ENCODE assay signal across 17 mouse cellular contexts in the genomic region with DNA sequence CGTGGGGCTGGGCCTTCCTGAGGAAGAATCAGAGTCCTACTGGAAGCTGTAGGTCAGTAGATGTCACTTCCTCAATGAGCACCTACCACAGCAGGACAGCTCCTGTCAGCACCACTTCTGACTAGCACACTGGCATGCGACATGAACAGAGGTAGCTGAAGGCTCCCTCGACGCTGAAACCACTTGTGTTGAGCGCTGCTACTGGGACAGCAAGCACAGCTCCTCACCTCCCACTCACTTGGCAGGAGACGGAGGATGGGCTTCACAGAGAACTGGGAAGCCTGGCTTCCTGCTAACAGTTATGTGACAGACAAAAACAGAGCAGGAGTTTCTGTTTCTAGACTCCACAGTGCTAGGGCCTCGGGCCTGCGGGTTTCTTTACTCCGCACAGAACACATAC. TPM values are rescaled to one million over a fixed set of nuclear protein-coding genes. Genes with fewer than 3 reads are reported as not detected.
A peak's percentile ranks its signal among the peaks of the same experiment; 100 is the strongest.
DNase-seq lines count a peak whose midpoint lies in the region; ATAC-seq and TF ChIP-seq lines count a peak whose summit lies in the region.
"Had no signal": no experiment of that assay in that cellular context is flagged by ENCODE, and none has a peak within 500 bp of the region (broad histone marks: within the 10 kb centered on the region; RNA-seq: fewer than 3 reads in every experiment).

No protein-coding gene starts in this region.

- no peak overlapping the region for H3K4me3 ChIP-seq in layer of hippocampus, adult 2 months
- no peak overlapping the region for H3K4me3 ChIP-seq in forebrain, embryonic 14.5 days (ENCODE audit: low read depth, low read length)
- H3K4me3 ChIP-seq in hindbrain, embryonic 14.5 days (replicated peaks; ENCODE audit: low read length) = no peak overlapping the region
- H3K4me3 ChIP-seq: embryonic facial prominence, embryonic 13.5 days; liver, embryonic 13.5 days; midbrain, embryonic 12.5 days had no signal

- no peaks in the 10 kb centered on the region for H3K4me1 ChIP-seq in forebrain, embryonic 14.5 days (ENCODE audit: control insufficient read depth, insufficient read depth, low read length)
- no peaks in the 10 kb centered on the region for H3K4me1 ChIP-seq in hindbrain, embryonic 14.5 days (replicated peaks; ENCODE audit: control insufficient read depth, insufficient read depth, low read length)
- H3K4me1 ChIP-seq: embryonic facial prominence, embryonic 13.5 days; liver, embryonic 13.5 days had no signal

- H3K36me3 ChIP-seq in forebrain, embryonic 14.5 days (ENCODE audit: control insufficient read depth, insufficient read depth, low read length) = peaks cover 97% of the 10 kb centered on the region
- peaks cover 100% of the 10 kb centered on the region for H3K36me3 ChIP-seq in hindbrain, embryonic 14.5 days (replicated peaks; ENCODE audit: control insufficient read depth, insufficient read depth)

- no peak for ATAC-seq in forebrain, embryonic 14.5 days
- no peak for ATAC-seq in hindbrain, embryonic 14.5 days (ENCODE audit: low FRiP score)
- ATAC-seq: Patski had no signal

- no peaks in the 10 kb centered on the region for H3K27me3 ChIP-seq in forebrain, embryonic 14.5 days (replicated peaks; ENCODE audit: control insufficient read depth, insufficient read depth, low read length)
- no peaks in the 10 kb centered on the region for H3K27me3 ChIP-seq in hindbrain, embryonic 14.5 days (ENCODE audit: control insufficient read depth, insufficient read depth, low read length)
- H3K27me3 ChIP-seq: CH12.LX; embryonic facial prominence, embryonic 13.5 days; liver, embryonic 13.5 days; midbrain, embryonic 12.5 days; Patski had no signal

- peak; percentile 90 for DNase-seq in right cerebral cortex, adult 18-20 months
- no peak for DNase-seq in right cerebral cortex, postnatal 4 days
- peak; percentile 74 to 83 for DNase-seq in layer of hippocampus, adult 2 months (ENCODE audit: low spot score in 2 of 2)
- peak; percentile 51 to 78 for DNase-seq in left cerebral cortex, adult 9 months (ENCODE audit: low spot score in 2 of 2)
- DNase-seq in telencephalon, adult 2 months (ENCODE audit: low read depth, low spot score) = peak; percentile 89
- DNase-seq in gastrocnemius, postnatal 36 days = no peak
- no peak for DNase-seq in forebrain, embryonic 14.5 days (ENCODE audit: low spot score)
- DNase-seq in hindbrain, embryonic 14.5 days (ENCODE audit: low spot score) = no peak
- DNase-seq: kidney, adult 11 months; liver, embryonic 13.5 days; lung, postnatal 10 days had no signal

- H3K27ac ChIP-seq in layer of hippocampus, adult 2 months = peak overlapping the region; percentile 59; the same call in 1 of the 2 replicates
- no peak overlapping the region for H3K27ac ChIP-seq in forebrain, embryonic 14.5 days (ENCODE audit: low read depth, low read length)
- H3K27ac ChIP-seq in hindbrain, embryonic 14.5 days = no peak overlapping the region
- H3K27ac ChIP-seq: embryonic facial prominence, embryonic 13.5 days; liver, embryonic 13.5 days; midbrain, embryonic 12.5 days had no signal

- no peaks in the 10 kb centered on the region for H3K9me3 ChIP-seq in forebrain, embryonic 14.5 days (replicated peaks; ENCODE audit: control insufficient read depth, low read length)
- H3K9me3 ChIP-seq in hindbrain, embryonic 14.5 days (ENCODE audit: control insufficient read depth, low read length) = no peaks in the 10 kb centered on the region
- H3K9me3 ChIP-seq: embryonic facial prominence, embryonic 13.5 days; liver, embryonic 13.5 days; midbrain, embryonic 12.5 days had no signal

- intact Hi-C loops in gastrocnemius, postnatal 36 days (cut with DNase I) = no loop called here

- no peak overlapping the region for H3K4me2 ChIP-seq in forebrain, embryonic 14.5 days (ENCODE audit: low read length)
- no peak overlapping the region for H3K4me2 ChIP-seq in hindbrain, embryonic 14.5 days (replicated peaks)
- H3K4me2 ChIP-seq: embryonic facial prominence, embryonic 13.5 days; liver, embryonic 13.5 days; midbrain, embryonic 12.5 days had no signal

- no peak for TF ChIP-seq CTCF in layer of hippocampus, adult 2 months (conservative IDR thresholded peaks at IDR 0.05)

- no peak overlapping the region for H3K9ac ChIP-seq in forebrain, embryonic 14.5 days (ENCODE audit: low read length)
- no peak overlapping the region for H3K9ac ChIP-seq in hindbrain, embryonic 14.5 days
- H3K9ac ChIP-seq: embryonic facial prominence, embryonic 13.5 days; liver, embryonic 13.5 days; midbrain, embryonic 12.5 days had no signal

- 93% methylated on average over 9 of the region's 9 CpGs for WGBS in forebrain, embryonic 14.5 days
- WGBS in hindbrain, embryonic 14.5 days = 88% methylated on average over 9 of the region's 9 CpGs

RNA-seq across cellular contexts. Expression of a gene that starts 26.6 kb away (rescaled TPM):
- 10 to 100 TPM; 74.4 to 77.8 TPM for total RNA-seq in layer of hippocampus, adult 2 months (2021)
- total RNA-seq in gastrocnemius, postnatal 36 days (2021) = 10 to 100 TPM; 24.0 to 29.0 TPM
- polyA plus RNA-seq in forebrain, embryonic 14.5 days (2014; fragmentation: Nextera tagmentation; extraction: Ambion mirVana) = 50.0 and 58.4 TPM in 2 replicates
- 50.9 and 51.1 TPM in 2 replicates for polyA plus RNA-seq in hindbrain, embryonic 14.5 days (2014; fragmentation: Nextera tagmentation; extraction: Ambion mirVana)

RNA-seq across cellular contexts. Expression of a gene that starts 30.5 kb away (rescaled TPM):
- under 1 TPM in 1 of 2 experiments, not detected in 1; 0.41 TPM for total RNA-seq in layer of hippocampus, adult 2 months (2021)
- total RNA-seq in gastrocnemius, postnatal 36 days (2021) = not detected
- not detected in 2 replicates for polyA plus RNA-seq in forebrain, embryonic 14.5 days (2014; fragmentation: Nextera tagmentation; extraction: Ambion mirVana)
- polyA plus RNA-seq in hindbrain, embryonic 14.5 days (2014; fragmentation: Nextera tagmentation; extraction: Ambion mirVana) = not detected in 2 replicates
- total RNA-seq: gastrocnemius, postnatal 4 days had no signal
- polyA plus RNA-seq: liver, embryonic 13.5 days; Patski had no signal

RNA-seq across cellular contexts. Expression of a gene that starts 43.0 kb away (rescaled TPM):
- total RNA-seq in layer of hippocampus, adult 2 months (2021) = 10 to 100 TPM; 43.9 to 51.2 TPM
- total RNA-seq in gastrocnemius, postnatal 36 days (2021) = 10 to 100 TPM; 14.0 to 14.9 TPM
- polyA plus RNA-seq in forebrain, embryonic 14.5 days (2014; fragmentation: Nextera tagmentation; extraction: Ambion mirVana) = 183 and 202 TPM in 2 replicates
- polyA plus RNA-seq in hindbrain, embryonic 14.5 days (2014; fragmentation: Nextera tagmentation; extraction: Ambion mirVana) = 163 and 182 TPM in 2 replicates

RNA-seq across cellular contexts. Expression of a gene that starts 43.1 kb away (rescaled TPM):
- under 1 TPM; 0.32 to 0.38 TPM for total RNA-seq in layer of hippocampus, adult 2 months (2021)
- not detected for total RNA-seq in gastrocnemius, postnatal 36 days (2021)
- 0.39 and 0.40 TPM in 2 replicates for polyA plus RNA-seq in forebrain, embryonic 14.5 days (2014; fragmentation: Nextera tagmentation; extraction: Ambion mirVana)
- 0.51 and 0.53 TPM in 2 replicates for polyA plus RNA-seq in hindbrain, embryonic 14.5 days (2014; fragmentation: Nextera tagmentation; extraction: Ambion mirVana)
- total RNA-seq: gastrocnemius, postnatal 4 days had no signal
- polyA plus RNA-seq: forebrain, embryonic 11.5 days had no signal

Comparison
In these comparisons a context has a peak if more than half of its experiments do, and no peak if none do; other contexts are left out.
1. DNase-seq: peak in right cerebral cortex, adult 18-20 months (single experiment), layer of hippocampus, adult 2 months (2 of 2), left cerebral cortex, adult 9 months (2 of 2) and telencephalon, adult 2 months (single experiment); none in right cerebral cortex, postnatal 4 days (single experiment), gastrocnemius, postnatal 36 days (0 of 2), forebrain, embryonic 14.5 days (single experiment) and hindbrain, embryonic 14.5 days (single experiment).